Mouse (Mus musculus) ES-Bruce4 (cell line): Measurements from ENCODE around the gene Dedd2.

Experiments used
- EP300 ChIP-seq: IDR thresholded peaks from 2 replicates; pipeline ENCODE4 v1.6.1; 2011; ENCODE audit warnings: low read depth, low read length; ENCODE audit not compliant: insufficient read depth
- POLR2A ChIP-seq: IDR thresholded peaks from one replicate; pipeline ENCODE4 v1.8.1; 2011; ENCODE audit warnings: low read length; ENCODE audit not compliant: insufficient read depth

DNA sequence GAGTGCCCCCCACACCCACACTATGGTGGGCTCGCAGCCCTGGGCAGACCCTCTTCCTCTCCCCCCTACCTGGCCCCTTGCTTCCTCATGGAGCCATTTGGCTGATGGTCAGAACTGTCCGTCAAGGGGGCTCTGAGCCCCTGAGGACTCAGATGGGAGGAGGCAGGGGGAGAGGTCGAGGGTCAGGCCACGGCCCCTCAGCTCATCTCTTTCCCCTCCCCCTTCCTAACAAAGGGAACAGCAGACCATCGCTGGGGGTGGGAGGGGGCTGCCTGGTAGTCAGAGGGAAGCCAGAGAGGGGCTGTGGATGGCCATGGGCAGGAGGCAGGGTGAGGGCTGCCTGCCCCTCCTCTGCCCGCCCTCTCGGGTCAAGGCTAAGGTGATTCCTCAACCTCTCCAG is 69.4 kb downstream of the Dedd2 start:
- TF ChIP-seq POLR2A (no peak), EP300 (0 out of 2 replicates have a peak, but pooled peaks have one; percentile 35)
